Mouse (Mus musculus) thymus, adult 2 months (tissue): Measurements from ENCODE around the gene Cckbr.

ENCODE experiments used
- CTCF ChIP-seq: fragments of 200-500 bp; IDR thresholded peaks from 2 replicates; pipeline ENCODE4 v1.5.1; 2012; ENCODE audit warnings: mild to moderate bottlenecking, control low read depth, low read length, moderate library complexity, borderline replicate concordance; ENCODE audit not compliant: control insufficient read depth, poor library complexity, insufficient read depth; ENCODE audit errors: extremely low read depth
- POLR2A ChIP-seq: fragments of 200-500 bp; IDR thresholded peaks from 2 replicates; pipeline ENCODE4 v1.6.1; 2012; ENCODE audit warnings: mild to moderate bottlenecking, low read length, control low read depth, moderate library complexity; ENCODE audit not compliant: control insufficient read depth, poor library complexity, insufficient read depth; ENCODE audit errors: extremely low read depth

DNA sequence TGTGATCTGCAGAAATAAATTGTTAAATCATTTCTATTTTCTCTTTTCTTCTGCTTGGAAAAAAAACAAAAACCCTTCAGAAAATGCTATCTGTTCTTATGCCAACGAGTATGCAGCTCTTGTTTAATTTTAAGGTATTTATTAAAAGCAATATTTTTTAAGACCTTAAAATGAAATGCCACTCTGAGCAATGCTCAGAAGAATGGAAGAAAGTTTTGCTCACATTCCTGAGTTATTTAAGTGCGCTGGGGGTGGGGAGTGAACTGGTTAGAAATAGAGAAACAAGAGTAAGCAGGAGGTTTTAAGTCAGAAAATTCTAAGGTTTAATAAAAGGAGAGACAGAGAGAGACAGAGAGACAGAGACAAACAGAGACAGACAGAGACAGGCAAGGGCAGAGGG lies 94.2 kb downstream of the Cckbr start:
- TF ChIP-seq CTCF (no peak), POLR2A (no peak)
